Mouse (Mus musculus) MEL (cell line): ENCODE measurements at regions not wholly inside any gene's neighbourhood (a gene's known extent, or its start where the extent isn't known, plus 50 kb on each side); places are given as distances from the start of the nearest gene placed in this dataset.

Experiments used
- DNase-seq: peaks from one replicate; pipeline ENCODE4 v3.0.0; 2011; ENCODE audit warnings: low read depth, low spot score
- H3K27ac ChIP-seq: 2 replicates; pipeline ENCODE4 v1.5.1; 2012; ENCODE audit warnings: low read depth, mild to moderate bottlenecking, control low read depth, low read length, moderate library complexity; ENCODE audit not compliant: control insufficient read depth
- H3K27me3 ChIP-seq, 2 experiments: fragments of 150-350 bp in 1 of 2; sonication (generic) in 1 of 2; 2 replicates each; pipeline ENCODE4 v1.6.1; 2012; ENCODE audit warnings: low read length in 2 of 2, mild to moderate bottlenecking in 2 of 2, improper control_type of control experiment in 1 of 2, moderate library complexity in 1 of 2; ENCODE audit not compliant: insufficient read depth in 2 of 2, control insufficient read depth in 1 of 2
- H3K36me3 ChIP-seq, 2 experiments: 2 replicates each; pipeline ENCODE4 v1.6.1; 2012 to 2014; ENCODE audit warnings: low read length in 2 of 2, improper control_type of control experiment in 1 of 2, inconsistent platforms in 1 of 2, mild to moderate bottlenecking in 1 of 2; ENCODE audit not compliant: insufficient read depth in 2 of 2, control insufficient read depth in 1 of 2
- H3K4me1 ChIP-seq, 2 experiments: fragments of 150-350 bp in 1 of 2; sonication (generic) in 1 of 2; 2 replicates each; pipeline ENCODE4 v1.6.1; 2012; ENCODE audit warnings: low read length in 2 of 2, improper control_type of control experiment in 1 of 2, mild to moderate bottlenecking in 1 of 2; ENCODE audit not compliant: insufficient read depth in 2 of 2, control insufficient read depth in 1 of 2
- H3K4me3 ChIP-seq, 2 experiments: fragments of 150-350 bp in 1 of 2; sonication (generic) in 1 of 2; 2 replicates each; pipeline ENCODE4 v1.5.1; 2012; ENCODE audit warnings: low read depth in 2 of 2, low read length in 2 of 2, mild to moderate bottlenecking in 2 of 2, moderate library complexity in 2 of 2, control low read depth in 1 of 2, improper control_type of control experiment in 1 of 2; ENCODE audit not compliant: control insufficient read depth in 1 of 2, insufficient read depth in 1 of 2
- H3K79me2 ChIP-seq: 2 replicates; pipeline ENCODE4 v1.6.1; 2012; ENCODE audit warnings: mild to moderate bottlenecking, low read length, moderate library complexity; ENCODE audit not compliant: control insufficient read depth, poor library complexity, insufficient read depth
- H3K9ac ChIP-seq: 2 replicates; pipeline ENCODE4 v1.6.1; 2012; ENCODE audit warnings: low read depth, mild to moderate bottlenecking, control low read depth, low read length, moderate library complexity; ENCODE audit not compliant: control insufficient read depth, poor library complexity, severe bottlenecking
- H3K9me3 ChIP-seq: fragments of 150-350 bp; sonication (generic); replicated peaks from 2 replicates; pipeline ENCODE4 v1.6.1; 2012; ENCODE audit warnings: mild to moderate bottlenecking, low read length, improper control_type of control experiment, moderate library complexity; ENCODE audit not compliant: insufficient read depth
- BHLHE40 ChIP-seq: IDR thresholded peaks from 2 replicates; pipeline ENCODE4 v1.6.1; 2012; ENCODE audit warnings: low read depth, mild to moderate bottlenecking, inconsistent platforms, low read length, improper control_type of control experiment, borderline replicate concordance
- CHD1 ChIP-seq: IDR thresholded peaks from 2 replicates; pipeline ENCODE4 v1.6.1; 2012; ENCODE audit warnings: low read depth, mild to moderate bottlenecking, inconsistent platforms, low read length, improper control_type of control experiment
- CTCF ChIP-seq, 3 experiments: IDR thresholded peaks in 2 of 3; conservative IDR thresholded peaks in 1 of 3; 2 replicates each; pipeline ENCODE4 v1.5.1; 2011 to 2012; ENCODE audit warnings: low read length in 3 of 3, low read depth in 2 of 3, mild to moderate bottlenecking in 2 of 3, improper control_type of control experiment in 1 of 3, inconsistent platforms in 1 of 3, mixed read lengths in 1 of 3, moderate library complexity in 1 of 3; ENCODE audit not compliant: control insufficient read depth in 1 of 3, insufficient read depth in 1 of 3, poor library complexity in 1 of 3, severe bottlenecking in 1 of 3
- ELF1 ChIP-seq: IDR thresholded peaks from 2 replicates; pipeline ENCODE4 v1.6.1; 2014; ENCODE audit warnings: low read depth, mild to moderate bottlenecking, inconsistent platforms, low read length, improper control_type of control experiment, moderate library complexity
- EP300 ChIP-seq, 2 experiments: IDR thresholded peaks; 2 replicates each; pipeline ENCODE4 v1.6.1; 2011; ENCODE audit warnings: improper control_type of control experiment in 2 of 2, low read length in 2 of 2, low read depth in 1 of 2, mild to moderate bottlenecking in 1 of 2
- HCFC1 ChIP-seq: IDR thresholded peaks from 2 replicates; pipeline ENCODE4 v1.6.1; 2012; ENCODE audit warnings: low read depth, mild to moderate bottlenecking, inconsistent platforms, low read length, improper control_type of control experiment, moderate library complexity
- MAX ChIP-seq: IDR thresholded peaks from 2 replicates; pipeline ENCODE4 v1.6.1; 2011; ENCODE audit warnings: low read length, improper control_type of control experiment
- MAZ ChIP-seq: IDR thresholded peaks from 2 replicates; pipeline ENCODE4 v1.6.1; 2012; ENCODE audit warnings: low read depth, mild to moderate bottlenecking, inconsistent platforms, low read length, improper control_type of control experiment
- MEF2A ChIP-seq: IDR thresholded peaks from 2 replicates; pipeline ENCODE4 v1.6.1; 2014; ENCODE audit warnings: low read depth, mild to moderate bottlenecking, inconsistent platforms, low read length, improper control_type of control experiment; ENCODE audit not compliant: poor library complexity, insufficient replicate concordance, severe bottlenecking; ENCODE audit errors: extremely low read depth
- MYB ChIP-seq: IDR thresholded peaks from 2 replicates; pipeline ENCODE4 v1.6.1; 2011; ENCODE audit warnings: mild to moderate bottlenecking, low read depth, low read length, improper control_type of control experiment
- NELFE ChIP-seq: IDR thresholded peaks from 2 replicates; pipeline ENCODE4 v1.6.1; 2011; ENCODE audit warnings: low read depth, low read length, improper control_type of control experiment
- NRF1 ChIP-seq: IDR thresholded peaks from 2 replicates; pipeline ENCODE4 v1.6.1; 2014; ENCODE audit warnings: low read depth, mild to moderate bottlenecking, inconsistent platforms, low read length, improper control_type of control experiment, moderate library complexity; ENCODE audit not compliant: poor library complexity, insufficient read depth, severe bottlenecking
- POLR2AphosphoS2 ChIP-seq: IDR thresholded peaks from 2 replicates; pipeline ENCODE4 v1.6.1; 2011; ENCODE audit warnings: low read length, improper control_type of control experiment
- RAD21 ChIP-seq: IDR thresholded peaks from 2 replicates; pipeline ENCODE4 v1.6.1; 2011; ENCODE audit warnings: mild to moderate bottlenecking, low read depth, low read length, improper control_type of control experiment
- RCOR1 ChIP-seq: IDR thresholded peaks from 2 replicates; pipeline ENCODE4 v1.6.1; 2012; ENCODE audit warnings: low read depth, mild to moderate bottlenecking, inconsistent platforms, low read length, improper control_type of control experiment
- TAL1 ChIP-seq: IDR thresholded peaks from 2 replicates; pipeline ENCODE4 v1.6.1; 2012; ENCODE audit warnings: mild to moderate bottlenecking, inconsistent platforms, low read length, moderate library complexity, mixed read lengths
- TBP ChIP-seq: IDR thresholded peaks from 2 replicates; pipeline ENCODE4 v1.8.0; 2011; ENCODE audit warnings: low read depth, low read length, improper control_type of control experiment
- TCF12 ChIP-seq: IDR thresholded peaks from 2 replicates; pipeline ENCODE4 v1.6.1; 2014; ENCODE audit warnings: low read depth, mild to moderate bottlenecking, inconsistent platforms, low read length, improper control_type of control experiment, moderate library complexity
- USF1 ChIP-seq: IDR thresholded peaks from 2 replicates; pipeline ENCODE4 v1.6.1; 2014; ENCODE audit warnings: low read depth, mild to moderate bottlenecking, inconsistent platforms, low read length, improper control_type of control experiment, moderate library complexity
- ZKSCAN1 ChIP-seq: IDR thresholded peaks from 2 replicates; pipeline ENCODE4 v1.6.1; 2012; ENCODE audit warnings: low read depth, mild to moderate bottlenecking, inconsistent platforms, low read length, improper control_type of control experiment, moderate library complexity
- ZMIZ1 ChIP-seq: IDR thresholded peaks from 2 replicates; pipeline ENCODE4 v1.6.1; 2012; ENCODE audit warnings: low read depth, mild to moderate bottlenecking, inconsistent platforms, low read length, improper control_type of control experiment, moderate library complexity

GRCm38 (mm10) chr16:54246386-54246785 lies 1051.4 kb downstream of the Zpld1 start:
- no peaks in the 10 kb centered on the region; a peak in 1 of 4 replicates for H3K36me3 ChIP-seq
- H3K27me3 ChIP-seq, result no peaks in the 10 kb centered on the region
- DNase-seq, result no peak
- H3K9me3 ChIP-seq, result no peaks in the 10 kb centered on the region
- no peak overlapping the region for H3K4me3 ChIP-seq
- no peak overlapping the region for H3K27ac ChIP-seq
- TF ChIP-seq TAL1, result no peak
- no peak for TF ChIP-seq ELF1
- no peak for TF ChIP-seq MYB
- TF ChIP-seq CTCF (IDR thresholded peaks at IDR 0.05 in 2 of 3, conservative IDR thresholded peaks at IDR 0.05 in 1 of 3; ENCODE audit: control insufficient read depth in 1 of 3, insufficient read depth in 1 of 3, low read depth in 2 of 3, low read length in 3 of 3, poor library complexity in 1 of 3, severe bottlenecking in 1 of 3), result no peak
- no peak for TF ChIP-seq RCOR1
- no peak for TF ChIP-seq NELFE
- TF ChIP-seq ZKSCAN1, result no peak
- no peak for TF ChIP-seq BHLHE40
- TF ChIP-seq MAZ, result no peak
- TF ChIP-seq USF1, result no peak
- no peak for TF ChIP-seq EP300 (IDR thresholded peaks at IDR 0.05; ENCODE audit: low read depth in 1 of 2, low read length in 2 of 2)
- TF ChIP-seq MEF2A, result no peak
- TF ChIP-seq ZMIZ1, result no peak
- TF ChIP-seq TBP, result no peak
- TF ChIP-seq HCFC1, result no peak
- TF ChIP-seq RAD21, result no peak
- TF ChIP-seq NRF1, result no peak
- TF ChIP-seq MAX, result no peak
- TF ChIP-seq, all 39 proteins: peak for 0
- no peak overlapping the region for H3K9ac ChIP-seq
- no peaks in the 10 kb centered on the region; a peak in 1 of 4 replicates for H3K4me1 ChIP-seq
- no peaks in the 10 kb centered on the region for H3K79me2 ChIP-seq

DNA sequence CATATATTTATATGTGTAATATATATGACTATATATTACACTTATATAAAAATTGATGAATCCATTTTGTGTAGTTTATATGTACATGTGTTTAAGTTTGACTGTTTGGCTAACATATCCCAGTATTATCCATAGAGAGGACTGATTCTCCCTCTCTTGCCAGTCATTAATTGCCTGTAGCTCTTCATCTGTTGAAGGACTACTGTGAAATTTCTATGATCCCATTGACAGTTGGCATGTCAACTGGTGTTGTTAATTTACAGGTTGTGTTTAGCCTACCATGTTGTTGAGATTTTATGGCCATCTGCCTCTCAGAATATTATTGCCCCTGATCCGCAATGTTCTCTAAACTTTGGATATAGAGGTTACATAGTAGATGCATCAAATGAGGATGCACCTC lies 1058.3 kb downstream of the Zpld1 start:
- no peaks in the 10 kb centered on the region for H3K27me3 ChIP-seq
- no peaks in the 10 kb centered on the region for H3K9me3 ChIP-seq
- H3K36me3 ChIP-seq, result no peaks in the 10 kb centered on the region; a peak in 1 of 4 replicates
- H3K4me3 ChIP-seq, result no peak overlapping the region
- no peaks in the 10 kb centered on the region for H3K79me2 ChIP-seq
- no peaks in the 10 kb centered on the region; a peak in 1 of 4 replicates for H3K4me1 ChIP-seq
- H3K27ac ChIP-seq, result no peak overlapping the region
- H3K9ac ChIP-seq, result no peak overlapping the region
- TF ChIP-seq POLR2AphosphoS2, result no peak
- TF ChIP-seq CHD1, result no peak
- TF ChIP-seq ZMIZ1, result no peak
- TF ChIP-seq NRF1, result no peak
- TF ChIP-seq TCF12, result no peak
- TF ChIP-seq RAD21, result no peak
- no peak for DNase-seq
